Mouse (Mus musculus): ENCODE data around the gene Gm10639.
"Not testable (repeated sequence)": the region's sequence is repeated elsewhere in the genome, so short reads cannot be mapped to it uniquely, and the experiment has no call there.

Gene Gm10639

DNA sequence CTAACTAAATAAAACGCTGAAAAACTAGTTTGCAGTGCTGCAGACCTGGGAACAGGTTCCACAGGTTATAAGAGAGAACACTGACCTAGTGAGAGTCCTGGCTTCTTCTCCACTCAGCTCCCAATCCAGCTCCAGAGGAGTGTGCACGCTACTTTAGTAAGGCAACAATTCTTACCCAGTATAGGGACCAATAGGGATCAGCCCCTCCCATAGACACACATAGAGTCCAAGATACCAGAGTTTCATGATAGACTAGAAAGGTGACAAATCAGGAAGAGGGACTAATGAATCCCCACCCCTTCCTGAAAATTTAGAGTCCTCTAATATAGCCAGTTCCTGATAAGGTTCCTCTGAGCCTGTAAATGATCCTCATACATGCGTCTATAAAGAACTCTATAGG, 57.3 kb downstream of the Gm10639 start:
- DNase-seq (ENCODE audit: low read depth, low spot score): no peak

DNA sequence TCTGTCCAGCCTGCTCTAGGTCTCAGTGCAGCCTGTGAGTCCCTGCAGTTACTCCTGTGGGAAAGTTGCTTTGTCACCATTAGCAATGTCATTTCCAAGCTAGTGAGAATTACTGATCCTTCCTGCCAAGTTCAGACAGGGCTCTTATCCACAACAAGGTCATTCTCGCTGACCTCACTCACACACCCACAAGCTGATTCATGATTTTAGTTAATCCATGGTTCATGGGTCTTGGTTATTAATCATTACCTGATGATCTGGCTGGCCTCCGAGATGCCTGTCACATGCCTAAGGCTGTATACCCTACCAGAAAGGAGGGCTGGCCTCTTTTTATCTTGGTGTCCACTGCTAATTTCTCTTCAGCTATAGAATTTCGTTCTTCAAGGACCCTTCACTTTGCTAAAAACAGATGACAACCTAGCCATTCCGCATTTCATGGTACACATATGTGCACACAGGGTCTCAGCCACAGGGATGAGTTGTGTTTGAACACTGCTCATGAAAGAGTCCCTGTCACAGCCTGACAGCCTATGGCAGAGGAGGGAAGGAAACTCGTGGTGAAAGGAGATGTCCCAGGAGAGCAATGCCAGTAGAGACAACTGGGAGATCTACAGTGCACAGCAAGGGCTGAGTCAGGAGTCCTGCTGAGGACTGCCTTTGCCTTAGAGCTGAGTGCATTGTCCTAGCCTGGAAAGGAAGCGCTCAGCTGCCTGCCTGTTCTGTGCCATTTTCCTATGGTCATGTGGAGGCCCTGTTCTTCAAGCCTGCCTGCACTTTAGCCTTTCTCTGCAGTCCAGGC, 58.7 kb downstream of the Gm10639 start:
- not testable (repeated sequence) for DNase-seq (ENCODE audit: low read depth, low spot score)

DNA sequence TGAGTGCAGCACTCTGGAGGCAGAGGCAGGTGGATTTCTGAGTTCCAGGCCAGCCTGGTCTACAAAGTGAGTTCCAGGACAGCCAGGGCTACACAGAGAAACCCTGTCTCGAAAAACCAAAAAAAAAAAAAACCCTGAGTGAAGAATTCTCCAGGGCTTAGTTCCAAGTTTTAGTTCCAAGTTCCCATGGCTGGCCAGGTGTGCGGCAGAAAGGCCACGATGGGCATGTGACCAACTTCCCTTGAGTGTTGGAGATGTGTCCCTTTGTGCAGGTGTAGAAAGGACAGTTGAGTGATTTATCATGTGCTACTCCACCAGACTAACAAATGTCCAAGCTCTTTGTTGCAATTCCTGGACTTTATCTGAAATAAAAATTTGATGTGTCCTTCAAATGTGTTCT, 59.4 kb downstream of the Gm10639 start:
- DNase-seq (ENCODE audit: low read depth, low spot score): not testable (repeated sequence)

DNA sequence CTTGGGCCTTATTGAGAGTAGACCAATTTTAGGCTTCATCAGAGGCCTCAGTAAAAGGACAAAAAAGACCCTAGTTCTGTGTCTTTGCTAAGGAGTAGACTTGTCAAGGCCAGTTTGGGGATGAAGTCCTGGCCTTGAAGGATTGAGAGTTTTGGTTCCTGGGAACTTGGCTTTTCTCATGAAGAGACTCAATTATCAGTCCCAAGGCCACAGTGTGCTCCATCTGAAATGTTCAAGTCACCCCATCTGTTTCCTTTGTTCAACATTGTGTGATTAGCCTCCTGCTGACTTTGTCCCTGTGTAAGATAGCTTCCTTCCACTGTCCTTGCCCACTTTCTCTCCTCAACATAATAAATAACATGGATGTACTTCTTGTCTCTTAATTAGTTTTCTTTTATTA, 60.3 kb downstream of the Gm10639 start:
- DNase-seq (ENCODE audit: low read depth, low spot score): peak; percentile 53

DNA sequence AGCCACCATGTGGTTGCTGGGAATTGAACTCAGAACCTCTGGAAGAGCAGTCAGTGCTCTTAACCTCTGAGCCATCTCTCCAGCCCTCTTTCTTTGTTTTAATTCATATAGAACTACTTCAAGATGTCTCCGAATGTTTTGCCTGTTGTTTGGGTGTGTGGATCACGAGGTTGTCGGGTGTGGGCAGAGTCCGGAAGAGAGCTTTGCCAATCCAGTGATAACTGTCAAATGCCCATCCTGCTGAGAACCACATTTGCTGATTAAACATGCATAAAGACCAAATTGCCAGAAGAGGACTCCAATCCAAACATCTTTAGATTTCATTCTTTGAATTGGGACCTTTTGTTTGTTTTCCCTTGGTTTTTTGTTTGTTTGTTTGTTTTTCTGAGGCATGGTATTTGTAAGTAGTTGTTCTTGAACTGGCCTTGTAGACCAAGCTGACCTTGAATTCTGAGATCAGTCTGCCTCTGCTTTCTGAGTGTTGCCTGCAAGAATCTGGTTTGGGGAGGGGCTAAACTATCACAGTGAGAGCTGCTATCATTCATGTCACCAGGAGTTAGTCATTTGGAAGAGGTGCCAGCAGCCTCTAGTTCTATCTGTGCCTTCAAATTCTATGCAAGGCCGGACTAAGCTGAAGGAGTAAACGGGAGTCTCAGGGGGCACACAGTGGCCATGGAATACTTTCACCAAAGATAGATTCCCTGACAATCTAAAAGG, 61.9 kb downstream of the Gm10639 start:
- no peak for DNase-seq (ENCODE audit: low read depth, low spot score)
